Mouse (Mus musculus): ENCODE results near the gene Zfx.

The Zfx gene

DNA sequence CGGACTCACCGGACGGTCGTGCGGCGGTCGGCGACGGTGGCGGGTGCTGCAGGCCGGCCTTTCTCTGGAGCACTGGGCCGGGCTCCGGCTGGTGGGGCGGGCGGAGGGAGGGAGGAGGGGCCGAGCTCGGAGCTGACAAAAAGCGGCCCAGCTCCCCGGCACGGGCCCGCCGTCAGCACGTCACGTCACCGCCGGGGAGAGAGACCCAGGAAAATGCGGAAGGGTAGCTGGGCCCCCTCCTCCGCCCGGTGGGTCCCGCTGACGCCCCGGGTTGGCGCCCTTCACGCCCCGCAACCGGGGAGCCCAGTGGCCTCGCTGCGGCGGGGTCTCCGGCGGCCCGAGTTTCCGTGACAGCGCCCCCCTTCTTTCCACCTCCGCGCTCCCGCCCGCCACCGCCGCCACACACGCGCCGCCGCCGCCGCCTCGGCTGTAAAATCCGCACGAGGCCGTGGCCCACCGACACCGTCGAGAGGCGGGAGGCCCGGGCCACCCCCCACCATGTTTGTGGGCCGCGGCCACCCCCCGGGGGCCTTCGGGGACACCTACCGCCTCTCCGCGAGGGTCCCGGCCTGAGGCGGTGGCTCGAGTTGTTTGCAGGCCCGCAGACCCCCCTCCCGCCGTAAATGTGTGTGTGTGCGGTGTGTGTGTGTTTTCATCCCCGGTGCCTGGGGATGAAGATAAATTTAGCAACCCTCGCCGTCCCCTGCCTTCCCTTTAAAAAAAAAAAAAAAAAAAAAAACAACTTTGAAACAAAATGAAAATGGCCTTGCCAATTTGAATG, at the start of gene Zfx:
Gene Zfx, minus strand, starts transcription at position 644 of the 781 bp plus-strand sequence.
- peak; percentile 39 to 62 for DNase-seq (ENCODE audit: low spot score in 2 of 2)

- DNase-seq (ENCODE audit: low spot score in 2 of 2): no peak
Observed at GRCm38 (mm10) chrX:94169348-94169747, 45.8 kb upstream of the Zfx start.

GRCm38 (mm10) chrX:94152251-94152830, 28.8 kb upstream of the Zfx start:
- no peak for DNase-seq (ENCODE audit: low spot score in 2 of 2)

GRCm38 (mm10) chrX:94150471-94150870, 27.0 kb upstream of the Zfx start:
- no peak for DNase-seq (ENCODE audit: low spot score in 2 of 2)

GRCm38 (mm10) chrX:94142004-94142771, 18.7 kb upstream of the Zfx start:
- DNase-seq (ENCODE audit: low spot score in 2 of 2): no peak

DNA sequence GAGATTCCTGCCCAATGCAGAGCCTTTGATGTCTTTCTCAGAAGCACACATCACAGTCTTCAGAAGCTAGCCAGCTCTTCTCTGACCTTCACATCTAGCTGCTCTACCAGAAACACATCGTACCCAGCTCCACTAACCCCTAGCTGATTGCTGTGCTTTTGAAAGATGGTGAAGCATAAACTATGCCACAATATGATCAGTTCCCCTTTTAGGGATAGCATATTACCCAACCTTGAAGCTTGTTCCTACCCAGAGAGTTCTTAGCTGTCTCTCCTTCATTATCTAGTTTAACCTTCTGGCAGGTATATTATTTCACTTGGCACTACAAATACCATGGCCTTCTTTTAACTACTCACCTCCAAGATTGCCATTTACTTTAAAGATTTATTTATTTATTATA, 16.6 kb upstream of the Zfx start:
- DNase-seq (ENCODE audit: low spot score in 2 of 2): no peak

DNA sequence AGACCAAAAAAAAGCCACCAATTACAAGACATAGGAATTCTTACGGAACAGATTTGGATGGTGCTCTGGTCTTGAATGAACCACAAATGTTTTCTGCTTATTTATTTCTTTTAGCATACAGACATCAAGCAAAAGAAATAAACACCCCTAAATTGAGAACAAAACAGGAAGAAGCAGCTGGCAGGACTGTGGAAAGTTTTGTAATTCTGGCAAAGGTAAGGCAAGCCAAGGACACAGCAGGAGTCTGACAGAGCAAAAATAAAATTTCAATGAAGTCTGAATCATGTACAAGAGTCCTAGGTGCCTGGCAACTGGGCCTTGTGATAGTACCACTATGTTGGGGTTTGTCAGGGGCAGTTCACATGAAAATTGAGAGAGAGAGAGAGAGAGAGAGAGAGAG, 14.8 kb upstream of the Zfx start:
- no peak for DNase-seq (ENCODE audit: low spot score in 2 of 2)

- DNase-seq (ENCODE audit: low spot score in 2 of 2): no peak
Observed at GRCm38 (mm10) chrX:94135084-94135483, 11.6 kb upstream of the Zfx start.

GRCm38 (mm10) chrX:94133551-94133950, 10.0 kb upstream of the Zfx start:
- DNase-seq (ENCODE audit: low spot score in 2 of 2): no peak

- no peak for DNase-seq (ENCODE audit: low spot score in 2 of 2)
Observed at GRCm38 (mm10) chrX:94132239-94132638, 8.7 kb upstream of the Zfx start.

DNA sequence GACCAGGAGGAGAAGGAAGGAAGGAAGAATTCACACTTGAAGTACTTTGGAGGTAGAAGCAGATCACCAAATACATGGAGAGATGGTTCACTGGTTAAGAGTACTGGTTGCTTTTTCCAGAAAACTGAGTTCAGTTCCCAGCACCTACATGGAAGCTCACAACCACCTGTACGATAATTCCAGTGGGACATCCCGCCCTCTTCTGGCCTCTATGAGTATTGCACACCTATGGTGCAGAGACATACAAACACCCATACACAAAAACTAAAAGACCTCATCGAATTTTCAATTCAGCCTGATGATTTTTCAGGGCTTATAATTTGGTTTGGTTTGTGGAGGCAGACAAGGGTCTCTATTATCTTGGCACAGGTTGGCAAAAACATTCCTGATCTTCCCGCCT, 6.2 kb upstream of the Zfx start:
- no peak for DNase-seq (ENCODE audit: low spot score in 2 of 2)

DNA sequence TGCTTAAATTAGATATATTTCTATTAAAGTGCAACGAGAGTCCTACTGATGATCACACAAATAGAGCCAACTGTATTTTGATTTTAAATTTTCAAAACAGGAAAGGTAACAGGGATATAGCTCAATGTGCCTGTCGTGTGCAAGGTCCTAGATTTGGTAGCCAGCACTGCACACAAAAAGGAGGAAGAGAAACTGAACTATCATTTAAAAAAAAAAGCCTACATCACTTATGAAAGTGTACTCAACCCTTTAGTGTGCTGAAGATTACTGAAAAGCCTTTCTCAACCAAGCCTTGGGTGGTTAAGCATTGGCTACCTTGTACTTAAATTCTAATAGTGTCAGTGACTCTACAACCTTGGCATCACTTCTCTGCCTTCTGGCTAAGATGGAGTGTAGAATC, 2.4 kb upstream of the Zfx start:
- DNase-seq (ENCODE audit: low spot score in 2 of 2): no peak

GRCm38 (mm10) chrX:94122709-94123058, 818 bp downstream of the Zfx start:
- DNase-seq (ENCODE audit: low spot score in 2 of 2): peak in 1 of 2 experiments; percentile 39

GRCm38 (mm10) chrX:94121866-94122708, 1.4 kb downstream of the Zfx start:
- peak; percentile 68 to 83 for DNase-seq (ENCODE audit: low spot score in 2 of 2)

GRCm38 (mm10) chrX:94121161-94121856, 2.2 kb downstream of the Zfx start:
- DNase-seq (ENCODE audit: low spot score in 2 of 2): peak; percentile 1 to 6

DNA sequence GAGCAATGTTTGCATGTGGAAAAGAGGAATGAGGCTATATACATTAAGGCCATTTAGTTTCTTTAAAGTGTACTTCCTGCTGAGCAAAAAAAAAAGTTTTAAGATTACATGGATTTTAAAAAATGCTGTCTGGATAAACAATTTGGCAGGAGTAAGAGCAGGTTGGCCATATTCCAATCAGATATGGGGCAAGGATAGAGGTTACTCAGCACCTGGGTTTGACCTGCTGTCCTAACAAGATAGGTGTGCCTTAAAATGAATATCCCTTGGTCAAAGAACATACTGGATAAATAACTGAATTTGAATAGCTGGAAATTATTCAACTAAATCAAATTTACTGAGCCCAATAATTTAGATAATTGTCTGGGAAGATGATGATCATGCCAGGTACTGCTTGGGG, 5.2 kb downstream of the Zfx start:
- no peak for DNase-seq (ENCODE audit: low spot score in 2 of 2)

GRCm38 (mm10) chrX:94115882-94116281, 7.6 kb downstream of the Zfx start:
- no peak for DNase-seq (ENCODE audit: low spot score in 2 of 2)

DNA sequence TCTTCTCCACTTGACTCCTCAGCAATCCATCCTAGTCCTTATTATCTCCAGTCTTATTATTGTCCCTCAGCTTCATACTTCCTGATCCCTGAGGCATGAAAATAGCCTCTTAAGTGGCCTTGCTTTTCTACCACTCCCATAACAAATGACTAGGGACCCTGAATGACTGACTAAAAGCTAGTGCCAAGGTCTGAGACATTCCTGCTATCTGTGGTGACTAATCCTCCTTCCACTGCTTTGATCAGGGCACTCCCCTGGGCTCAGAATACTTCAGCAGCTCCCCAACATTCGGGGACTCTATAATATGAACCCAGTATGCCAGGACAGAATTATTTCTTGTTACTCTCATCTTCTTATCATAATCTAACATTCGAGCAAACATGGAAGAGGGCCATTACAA, 17.5 kb downstream of the Zfx start:
- no peak for DNase-seq (ENCODE audit: low spot score in 2 of 2)

GRCm38 (mm10) chrX:94102938-94103337, 20.6 kb downstream of the Zfx start:
- DNase-seq (ENCODE audit: low spot score in 2 of 2): no peak

DNA sequence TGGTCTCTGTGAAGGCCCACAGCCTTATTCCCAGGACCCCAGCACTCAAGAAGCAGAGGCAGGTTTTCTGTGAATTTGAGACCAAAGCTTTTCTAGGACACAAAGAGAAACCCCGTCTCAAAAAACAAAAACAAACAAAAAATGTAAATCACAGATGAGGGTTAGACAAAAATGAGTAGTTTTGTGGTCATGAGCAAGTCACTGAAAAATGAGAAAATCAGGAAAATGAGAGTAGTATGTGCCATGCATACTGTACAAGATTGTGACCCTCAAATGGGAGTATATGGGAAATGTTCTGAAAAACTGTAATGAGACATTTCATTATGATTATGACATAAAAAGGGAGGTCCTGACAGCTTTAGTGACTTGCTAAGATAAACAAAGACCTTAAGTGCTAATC, 22.9 kb downstream of the Zfx start:
- DNase-seq (ENCODE audit: low spot score in 2 of 2): no peak

DNA sequence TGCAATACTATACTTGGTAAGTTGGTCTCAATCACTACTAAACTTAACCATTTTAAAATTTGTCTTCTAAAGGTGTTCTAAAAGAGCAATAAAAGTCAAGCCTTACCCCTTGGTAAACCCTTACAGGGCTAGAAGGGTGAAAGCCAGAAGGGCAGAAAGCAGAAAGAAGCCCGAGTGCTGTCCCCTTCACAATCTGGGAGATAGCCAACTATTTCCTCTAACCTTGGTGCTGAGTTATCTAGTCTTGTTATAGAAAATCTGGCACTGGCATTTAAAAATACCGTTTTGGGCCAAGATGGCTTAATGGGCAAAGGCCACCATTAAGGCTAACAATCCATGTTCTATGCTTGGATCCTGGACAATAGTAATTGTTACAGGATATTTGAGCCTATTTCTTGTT, 32.5 kb downstream of the Zfx start:
- DNase-seq (ENCODE audit: low spot score in 2 of 2): no peak

All from urinary bladder, postnatal 36 days (tissue).